Mouse (Mus musculus) gastrocnemius, postnatal 25 days (tissue): ENCODE results near the gene Mvp. TPM values are rescaled to one million over a fixed set of nuclear protein-coding genes. Genes with fewer than 3 reads are reported as not detected.
A peak's percentile ranks its signal among the peaks of the same experiment; 100 is the strongest.

ENCODE experiments used
- DNase-seq: peaks from one replicate; pipeline ENCODE4 v3.0.0; 2022
- microRNA-seq, 2 experiments: library from miRNA; unstranded; fragments of <30 nt; microRNA quantifications; one replicate each; pipeline ENCODE4 v1.2.0; 2021; ENCODE audit warnings: borderline replicate concordance in 2 of 2
- total RNA-seq, 2 experiments: library from RNA; stranded (reverse); gene quantifications; 1 replicate in 1 of 2; 2 replicates in 1 of 2; pipeline ENCODE4 v1.2.3; 2021

Gene Mvp
- total RNA-seq, 2 experiments from 2014 or later = 20.4 to 23.3 TPM

DNA sequence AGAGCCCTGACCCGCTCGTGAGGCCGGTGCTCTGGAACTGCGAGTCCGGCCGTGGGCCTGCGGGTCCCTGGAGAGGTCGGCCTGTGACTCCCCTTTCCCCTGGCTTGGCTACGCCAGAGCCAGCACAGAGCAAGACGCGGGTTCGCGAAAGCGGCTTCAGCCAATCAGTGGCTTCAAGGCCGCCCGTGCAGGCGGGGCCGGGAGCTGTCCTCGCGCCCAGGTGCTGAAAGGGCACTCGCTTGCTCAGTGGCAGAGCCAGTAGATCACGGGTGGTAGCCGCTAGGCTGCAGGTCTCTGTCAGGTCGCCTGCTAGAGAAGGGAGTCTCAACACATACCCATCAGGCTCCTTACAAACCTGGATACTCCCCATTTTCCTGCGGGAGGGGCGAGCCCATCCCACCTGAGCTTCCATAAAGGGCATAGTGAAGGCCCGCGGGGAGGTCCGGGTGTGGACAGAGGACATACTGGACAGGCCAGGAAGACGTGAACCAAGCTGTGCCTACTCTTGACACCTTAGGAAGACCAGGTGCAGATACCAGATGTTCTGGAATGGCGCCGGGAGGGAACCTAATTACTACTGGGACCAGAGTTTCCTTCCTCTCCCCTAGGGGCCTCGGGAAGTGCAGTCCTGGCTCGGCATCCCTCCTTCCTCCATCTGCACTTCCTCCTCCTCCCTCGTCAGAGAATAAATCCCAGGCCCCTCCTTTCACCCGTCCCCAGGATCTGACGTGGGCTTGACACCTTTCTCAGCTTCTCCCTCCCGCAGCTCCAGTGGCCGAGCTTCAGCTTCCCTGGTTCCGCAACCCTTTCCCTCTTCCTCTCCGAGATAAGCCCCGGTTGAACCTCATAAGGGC, 64.4 kb downstream of the Mvp start, which contains the start of gene Sez6l2:
TSS of gene Sez6l2 (plus strand) at position 771 of the 854 bp plus-strand sequence.
- DNase-seq = peak; percentile 81

DNA sequence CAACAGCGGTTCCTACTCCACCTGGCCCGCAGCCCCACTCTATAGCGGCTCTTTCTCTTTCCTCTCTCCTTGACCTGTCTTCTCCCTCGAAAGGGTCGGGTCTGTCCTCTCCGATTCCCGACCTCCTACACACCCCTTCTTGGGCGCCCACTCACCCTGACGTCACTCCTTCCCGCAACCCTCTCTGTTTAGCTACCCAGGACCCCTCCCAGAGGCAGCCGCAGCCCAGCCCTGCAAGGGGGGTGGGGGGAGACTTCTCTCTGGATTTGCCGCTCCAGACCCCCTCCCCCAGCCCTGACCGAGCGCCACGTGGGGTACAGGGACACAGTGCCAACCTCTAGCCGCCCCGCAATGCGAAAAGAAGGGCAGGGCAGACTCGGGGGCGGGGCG, 65.0 kb downstream of the Mvp start, which contains the start of gene Asphd1:
TSS of gene Asphd1 (minus strand) at position 180 of the 390 bp plus-strand sequence.
- no peak for DNase-seq

DNA sequence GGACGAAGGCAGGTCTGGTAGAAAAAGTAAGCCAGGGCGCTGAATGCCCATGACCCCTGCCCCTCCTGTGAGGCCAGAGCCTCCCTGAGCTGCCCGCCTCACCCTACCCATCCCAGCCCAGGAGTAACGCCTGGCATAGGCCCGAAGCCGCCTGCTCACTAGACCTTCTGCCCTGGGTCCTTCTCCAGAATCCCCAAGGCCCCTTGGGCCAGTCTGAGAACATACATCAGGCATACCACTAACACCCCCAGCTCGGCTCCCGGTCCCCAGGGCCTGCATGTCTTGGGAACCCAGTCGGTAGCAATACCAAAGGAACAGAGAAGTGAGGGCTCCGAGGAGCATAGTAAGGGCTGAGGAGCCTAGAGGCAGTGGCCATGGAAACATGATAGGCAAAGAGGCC, 65.8 kb downstream of the Mvp start:
- DNase-seq = no peak

DNA sequence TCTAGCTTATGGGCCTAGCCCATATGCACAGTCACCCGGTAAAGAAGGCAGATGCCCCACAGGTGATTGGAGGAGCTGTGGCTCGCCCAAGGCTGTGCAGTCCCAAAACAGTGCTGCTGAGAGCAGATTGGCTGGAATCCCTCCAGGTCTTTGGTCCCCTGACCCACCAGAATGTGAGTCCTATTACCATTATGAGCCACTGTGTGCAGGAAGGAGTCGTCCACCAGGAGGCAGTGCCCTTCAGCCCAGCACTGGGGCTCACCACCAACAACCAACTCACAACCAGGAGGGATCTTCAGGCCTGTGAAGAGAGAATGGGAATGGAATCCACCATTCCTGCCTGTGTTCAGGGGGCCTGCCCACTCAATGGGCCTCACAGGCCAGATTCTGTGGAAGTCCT, 67.9 kb downstream of the Mvp start:
- no peak for DNase-seq

DNA sequence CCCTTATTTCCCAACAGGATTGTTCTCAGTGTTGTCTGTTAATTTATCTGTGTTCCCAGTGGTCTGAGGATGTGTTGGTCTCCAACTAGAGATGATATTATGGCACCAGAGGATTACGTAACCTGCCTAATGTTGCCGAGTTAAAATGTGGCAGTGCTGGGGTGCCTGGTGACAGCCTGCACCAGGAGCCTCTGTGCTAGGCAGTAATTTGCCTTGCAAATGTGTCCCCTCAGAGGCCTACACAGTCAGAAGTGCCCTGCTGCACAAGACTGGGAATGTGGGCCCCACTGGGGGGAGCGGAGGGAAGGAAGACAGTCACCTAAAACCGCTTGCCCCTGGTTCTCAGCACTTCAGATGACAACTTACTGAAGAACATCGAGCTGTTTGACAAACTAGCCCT, 72.6 kb downstream of the Mvp start:
- DNase-seq = no peak

DNA sequence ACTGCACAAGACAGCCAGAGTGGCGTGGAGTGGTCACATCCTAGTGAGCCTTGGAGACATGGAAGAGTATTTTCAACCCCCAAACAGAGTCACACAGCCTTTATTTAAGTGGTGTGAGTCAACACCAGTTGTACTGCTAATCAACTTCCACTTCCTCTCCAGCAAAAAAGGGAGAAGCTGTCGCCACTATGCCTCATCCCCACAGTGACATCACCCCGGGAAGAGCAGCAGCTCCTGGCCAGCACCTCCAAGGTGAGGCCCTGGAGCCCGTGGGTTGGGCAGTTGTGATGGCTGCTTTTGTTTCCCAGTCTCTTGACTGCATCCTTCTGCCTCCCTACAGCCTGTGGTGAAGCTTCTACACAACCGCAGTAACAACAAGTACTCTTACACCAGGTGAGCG, 73.2 kb downstream of the Mvp start:
- no peak for DNase-seq

Small RNAs within 50 kb of the gene (microRNA-seq; reads per million reads assigned to microRNA genes)
- 0 reads per million in 2 experiments for gene Gm44343

Other genes starting within 250 kb of the Mvp start
- 1 to 10 TPM in 1 of 2 experiments, under 1 TPM in 1; 0.49 to 1.6 TPM for gene Gdpd3, start 248.3 kb downstream of the Mvp start, total RNA-seq
- gene Ypel3, start 237.7 kb downstream of the Mvp start, total RNA-seq = 10 to 100 TPM; 63.8 to 69.0 TPM
- under 1 TPM; 0.20 to 0.62 TPM for gene Tbx6, start 233.1 kb downstream of the Mvp start, total RNA-seq
- 10 to 100 TPM; 21.7 to 26.8 TPM for gene Ppp4c, start 222.1 kb downstream of the Mvp start, total RNA-seq
- gene Fam57b, start 217.0 kb downstream of the Mvp start, total RNA-seq = 10 to 100 TPM; 50.5 to 55.3 TPM
- not detected for gene 4930451I11Rik, start 183.0 kb downstream of the Mvp start, total RNA-seq
- not detected for gene Doc2a, start 167.2 kb downstream of the Mvp start, total RNA-seq
- gene Hirip3, start 152.6 kb downstream of the Mvp start, total RNA-seq = 1 to 10 TPM; 4.2 to 5.0 TPM
- gene Ino80e, start 152.2 kb downstream of the Mvp start, total RNA-seq = 10 to 100 TPM; 11.2 to 11.8 TPM
- 10 to 100 TPM; 20.3 to 26.4 TPM for gene Taok2, start 129.9 kb downstream of the Mvp start, total RNA-seq
- 1 to 10 TPM; 8.2 to 9.1 TPM for gene Tmem219, start 91.7 kb downstream of the Mvp start, total RNA-seq
- 1 to 10 TPM; 1.8 to 2.2 TPM for gene Kctd13, start 85.7 kb downstream of the Mvp start, total RNA-seq
- gene Asphd1, start 65.0 kb downstream of the Mvp start, total RNA-seq = not detected
- 1 to 10 TPM; 1.6 to 1.7 TPM for gene Sez6l2, start 64.1 kb downstream of the Mvp start, total RNA-seq
- 10 to 100 TPM; 30.5 to 31.2 TPM for gene Cdipt, start 38.7 kb downstream of the Mvp start, total RNA-seq
- not detected for gene Cdiptos, start 38.5 kb downstream of the Mvp start, total RNA-seq
- not detected for gene Pagr1b, start 1.9 kb upstream of the Mvp start, total RNA-seq
- gene Pagr1a, start 2.7 kb upstream of the Mvp start, total RNA-seq = 1 to 10 TPM; 2.4 to 8.7 TPM
- gene Gm42742, start 6.5 kb upstream of the Mvp start, total RNA-seq = 10 to 100 TPM; 15.9 to 17.5 TPM
- gene Prrt2, start 6.6 kb upstream of the Mvp start, total RNA-seq = under 1 TPM; 0.77 to 0.86 TPM
- 10 to 100 TPM; 64.0 to 66.1 TPM for gene Maz, start 12.4 kb upstream of the Mvp start, total RNA-seq
- 1 to 10 TPM; 1.8 to 2.3 TPM for gene Kif22, start 27.9 kb upstream of the Mvp start, total RNA-seq
- gene Zg16, start 72.7 kb upstream of the Mvp start, total RNA-seq = not detected
- under 1 TPM; 0.59 to 0.91 TPM for gene AI467606, start 76.7 kb upstream of the Mvp start, total RNA-seq
- gene Qprt, start 107.6 kb upstream of the Mvp start, total RNA-seq = under 1 TPM; 0.43 to 0.51 TPM
- gene Spn, start 123.2 kb upstream of the Mvp start, total RNA-seq = under 1 TPM; 0.13 to 0.16 TPM
- 10 to 100 TPM; 26.2 to 28.2 TPM for gene Cd2bp2, start 181.4 kb upstream of the Mvp start, total RNA-seq
- gene Tbc1d10b, start 193.8 kb upstream of the Mvp start, total RNA-seq = 10 to 100 TPM; 32.8 to 34.1 TPM
- gene Mylpf, start 194.3 kb upstream of the Mvp start, total RNA-seq = over 10,000 TPM; 49,123 to 49,891 TPM
- gene Zfp553, start 218.4 kb upstream of the Mvp start, total RNA-seq = 1 to 10 TPM; 4.0 to 4.2 TPM
- 1 to 10 TPM; 1.5 to 1.7 TPM for gene Sept1, start 218.5 kb upstream of the Mvp start, total RNA-seq
- gene Zfp771, start 229.7 kb upstream of the Mvp start, total RNA-seq = 10 to 100 TPM; 15.8 to 16.8 TPM
- 10 to 100 TPM; 26.5 to 28.7 TPM for gene Dctpp1, start 246.1 kb upstream of the Mvp start, total RNA-seq